Mouse (Mus musculus): ENCODE data around the gene Mgat5b.
A peak's percentile ranks its signal among the peaks of the same experiment; 100 is the strongest.

Mgat5b gene

GRCm38 (mm10) chr11:117030471-117031101 is 111.9 kb downstream of the Mgat5b start:
- DNase-seq (ENCODE audit: low read depth, low spot score), result no peak

DNA sequence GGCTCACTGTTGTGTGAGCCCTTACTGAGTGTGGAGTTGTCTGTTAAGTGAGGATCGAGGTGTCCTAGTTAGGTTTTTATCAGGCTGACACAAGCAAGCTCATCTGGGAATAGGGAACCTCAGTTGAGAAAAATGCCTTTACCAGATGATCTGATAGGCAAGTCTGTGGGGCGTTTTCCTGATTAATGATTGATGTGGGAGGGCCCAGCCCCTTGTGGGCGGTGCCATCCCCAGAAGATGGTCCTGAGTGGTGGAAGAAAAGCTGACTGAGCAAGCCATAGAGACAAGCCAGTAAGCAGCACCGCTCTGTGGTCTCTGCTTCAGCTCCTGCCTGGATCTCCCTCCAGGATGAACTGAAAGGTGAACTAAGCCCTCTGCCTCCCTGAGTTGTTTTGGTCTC is 112.6 kb downstream of the Mgat5b start:
- DNase-seq (ENCODE audit: low read depth, low spot score), result no peak

- DNase-seq (ENCODE audit: low read depth, low spot score), result peak; percentile 56
These were observed 117.1 kb downstream of the Mgat5b start for GRCm38 (mm10) chr11:117035661-117036336.

Data from forelimb bud, embryonic 11.5 days (tissue).